Mouse (Mus musculus): ENCODE results near the gene Lypd5. TPM values are rescaled to one million over a fixed set of nuclear protein-coding genes. Genes with fewer than 3 reads are reported as not detected.

Gene Lypd5
- polyA plus RNA-seq, 1 experiment from 2014 or later: not detected

- H3K4me1 ChIP-seq: peaks cover 13% of the 10 kb centered on the region; the same call in 1 of the 2 replicates
- DNase-seq (ENCODE audit: low spot score): no peak
- no peak overlapping the region for H3K4me3 ChIP-seq
- peak overlapping the region; percentile 56 for H3K27ac ChIP-seq
- H3K9me3 ChIP-seq: no peaks in the 10 kb centered on the region
- WGBS: 68% methylated on average over 5 of the region's 5 CpGs
- H3K27me3 ChIP-seq (ENCODE audit: insufficient read depth, poor library complexity, severe bottlenecking): peaks cover 8% of the 10 kb centered on the region
- no peaks in the 10 kb centered on the region for H3K36me3 ChIP-seq
Observed at GRCm38 (mm10) chr7:24365258-24366014, 16.4 kb downstream of the Lypd5 start.

GRCm38 (mm10) chr7:24366716-24367632 is 18.0 kb downstream of the Lypd5 start:
- Histone ChIP-seq H3K36me3 (no peaks in the 10 kb centered on the region), H3K9me3 (no peaks in the 10 kb centered on the region), H3K4me1 (peaks cover 13% of the 10 kb centered on the region; the same call in 1 of the 2 replicates), H3K27me3 (ENCODE audit: insufficient read depth, poor library complexity, severe bottlenecking) (peaks cover 12% of the 10 kb centered on the region), H3K27ac (no peak overlapping the region), H3K4me3 (no peak overlapping the region)
- 76% methylated on average over 15 of the region's 15 CpGs for WGBS
- DNase-seq (ENCODE audit: low spot score): no peak

DNA sequence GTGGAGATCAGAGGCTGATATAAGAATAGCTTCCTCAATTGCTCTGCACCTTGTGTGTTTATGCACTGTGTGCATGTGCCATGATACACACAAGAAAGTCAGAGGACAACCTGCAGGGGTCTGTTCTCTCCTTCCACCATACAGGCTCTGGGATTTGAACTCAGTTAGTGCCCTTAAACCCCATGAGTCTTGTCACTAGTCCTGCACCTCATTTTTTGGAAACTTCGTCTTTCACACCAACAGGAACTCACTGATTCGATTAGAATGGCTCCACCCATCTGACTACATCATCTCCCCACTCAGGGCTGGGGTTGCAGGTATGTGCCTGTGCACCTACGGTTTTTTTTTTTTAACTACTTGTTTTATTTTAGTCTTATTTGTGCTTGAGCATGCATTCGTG is 19.2 kb downstream of the Lypd5 start:
- H3K27ac ChIP-seq: no peak overlapping the region
- H3K9me3 ChIP-seq: no peaks in the 10 kb centered on the region
- WGBS: 67% methylated on average over 4 of the region's 4 CpGs
- DNase-seq (ENCODE audit: low spot score): no peak
- H3K27me3 ChIP-seq (ENCODE audit: insufficient read depth, poor library complexity, severe bottlenecking): peaks cover 8% of the 10 kb centered on the region
- H3K4me1 ChIP-seq: peaks cover 15% of the 10 kb centered on the region; the same call in 1 of the 2 replicates
- H3K4me3 ChIP-seq: no peak overlapping the region
- H3K36me3 ChIP-seq: no peaks in the 10 kb centered on the region

DNA sequence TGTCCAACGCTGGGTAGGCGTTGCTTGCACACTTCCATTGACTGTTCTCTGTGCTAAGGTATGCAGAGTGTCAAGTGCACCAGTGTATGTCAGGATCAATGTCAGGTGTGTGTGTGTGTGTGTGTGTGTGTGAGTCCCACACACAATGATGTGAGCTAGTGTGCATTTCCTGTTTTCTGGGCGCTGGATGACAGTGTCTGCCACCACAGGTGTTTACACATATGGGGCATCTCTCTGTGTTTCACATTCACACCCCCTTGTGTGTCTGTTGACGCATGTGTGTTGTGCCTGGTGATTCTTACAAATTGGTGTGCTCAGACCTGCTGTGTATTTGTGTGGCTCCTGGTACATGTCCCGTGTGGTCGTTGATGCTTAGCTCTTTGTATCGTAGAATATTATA is 19.9 kb downstream of the Lypd5 start:
- Histone ChIP-seq H3K36me3 (no peaks in the 10 kb centered on the region), H3K4me3 (no peak overlapping the region), H3K4me1 (peaks cover 20% of the 10 kb centered on the region), H3K9me3 (no peaks in the 10 kb centered on the region), H3K27me3 (ENCODE audit: insufficient read depth, poor library complexity, severe bottlenecking) (peaks cover 8% of the 10 kb centered on the region), H3K27ac (no peak overlapping the region)
- WGBS: 86% methylated on average over 7 of the region's 7 CpGs
- no peak for DNase-seq (ENCODE audit: low spot score)

GRCm38 (mm10) chr7:24369731-24370541 is 20.9 kb downstream of the Lypd5 start, which contains the start of gene Kcnn4:
Gene Kcnn4 (plus strand): TSS chr7:24370263.
- Histone ChIP-seq H3K27ac (peak within 1 kb of the TSS; percentile 85), H3K36me3 (no peaks in the 10 kb centered on the region), H3K27me3 (ENCODE audit: insufficient read depth, poor library complexity, severe bottlenecking) (peaks cover 8% of the 10 kb centered on the region), H3K4me3 (peak within 1 kb of the TSS; percentile 42), H3K4me1 (peaks cover 20% of the 10 kb centered on the region), H3K9me3 (no peaks in the 10 kb centered on the region)
- peak; percentile 82 for DNase-seq (ENCODE audit: low spot score)
- 35% methylated on average over 23 of the region's 23 CpGs for WGBS

DNA sequence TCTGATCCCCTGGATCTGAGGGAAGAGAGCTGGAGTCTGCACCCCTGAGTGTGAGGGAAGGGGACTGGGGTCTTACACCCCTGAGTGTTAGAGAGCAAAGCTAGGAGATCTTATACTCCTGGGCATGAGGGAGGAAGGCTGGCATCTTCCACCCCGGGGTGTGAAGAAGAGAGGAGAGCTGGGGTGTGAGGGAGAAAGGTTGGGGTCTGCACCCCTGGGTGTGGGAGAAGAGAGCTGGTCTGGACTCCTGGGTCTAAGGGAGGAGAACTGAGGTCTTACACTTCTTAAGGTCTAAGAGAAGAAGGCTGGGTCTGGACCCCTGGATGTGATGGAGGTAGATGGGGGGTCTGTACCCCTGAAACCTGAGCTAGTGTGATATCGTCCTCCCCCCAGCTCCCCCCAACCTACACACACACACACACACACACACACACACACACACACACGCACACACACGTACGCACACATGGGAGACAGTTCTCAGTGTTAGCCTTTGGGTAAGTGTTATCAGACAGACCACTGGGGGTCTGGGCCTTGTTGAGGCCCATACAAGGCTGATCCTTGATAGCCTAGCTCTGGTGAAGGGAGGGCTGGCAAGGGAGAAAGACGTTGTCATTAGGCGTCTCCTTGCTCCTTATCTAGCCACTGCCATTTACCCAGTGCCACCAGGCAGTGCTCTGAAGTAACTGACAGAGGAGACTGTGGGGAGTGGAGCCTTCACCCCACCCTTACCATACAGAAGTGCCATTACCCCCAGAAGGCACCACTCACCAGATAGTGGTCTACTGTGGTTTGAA is 22.2 kb downstream of the Lypd5 start:
- Histone ChIP-seq H3K4me3 (peak overlapping the region; percentile 42), H3K36me3 (no peaks in the 10 kb centered on the region), H3K27me3 (ENCODE audit: insufficient read depth, poor library complexity, severe bottlenecking) (peaks cover 8% of the 10 kb centered on the region), H3K27ac (peak overlapping the region; percentile 85), H3K4me1 (peaks cover 16% of the 10 kb centered on the region), H3K9me3 (no peaks in the 10 kb centered on the region)
- WGBS: 51% methylated on average over 7 of the region's 7 CpGs
- peak; percentile 87 for DNase-seq (ENCODE audit: low spot score)

DNA sequence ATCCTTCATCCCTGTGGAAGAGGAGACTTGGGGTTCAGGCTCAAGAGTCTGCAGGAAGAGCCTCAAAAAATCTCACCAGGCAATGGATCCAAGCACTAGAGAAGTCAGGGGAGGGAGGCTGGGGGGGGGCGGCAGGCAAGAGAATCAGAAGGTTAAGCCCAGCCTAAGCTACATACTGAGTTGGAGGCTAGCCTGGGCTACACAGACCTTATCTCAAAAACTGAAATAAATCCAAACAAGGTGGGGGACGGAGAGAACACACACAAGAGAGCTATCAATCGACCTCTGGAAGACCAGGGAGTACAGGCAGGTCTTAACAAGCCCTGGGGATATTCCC is 22.8 kb downstream of the Lypd5 start:
- Histone ChIP-seq H3K27ac (peak overlapping the region; percentile 54), H3K4me1 (peaks cover 20% of the 10 kb centered on the region), H3K9me3 (no peaks in the 10 kb centered on the region), H3K4me3 (peak overlapping the region; percentile 29), H3K27me3 (ENCODE audit: insufficient read depth, poor library complexity, severe bottlenecking) (peaks cover 10% of the 10 kb centered on the region), H3K36me3 (no peaks in the 10 kb centered on the region)
- 71% methylated on average over 3 of the region's 3 CpGs for WGBS
- no peak for DNase-seq (ENCODE audit: low spot score)

DNA sequence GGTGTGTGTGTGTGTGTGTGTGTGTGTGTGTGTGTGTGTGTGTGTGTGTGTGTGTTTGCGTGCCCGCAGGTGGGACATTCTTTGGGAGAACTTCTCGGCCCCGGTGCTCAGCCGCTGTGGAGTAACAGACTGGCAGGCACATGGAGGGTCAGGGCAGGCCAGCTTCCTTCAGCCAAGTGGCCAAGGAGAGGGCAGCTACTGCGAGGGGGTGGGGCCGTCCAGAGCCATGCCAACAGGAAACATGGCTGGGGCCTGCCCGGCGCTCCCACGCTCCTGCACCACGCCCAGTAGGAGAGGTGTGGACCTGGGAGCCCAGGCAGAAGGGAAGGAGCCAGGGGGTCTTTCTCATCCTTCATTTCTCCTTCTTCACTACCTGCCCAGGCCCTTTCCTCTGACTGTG is 23.3 kb downstream of the Lypd5 start:
- Histone ChIP-seq H3K27me3 (ENCODE audit: insufficient read depth, poor library complexity, severe bottlenecking) (peaks cover 16% of the 10 kb centered on the region), H3K9me3 (no peaks in the 10 kb centered on the region), H3K4me3 (peak overlapping the region; percentile 29; the same call in 1 of the 2 replicates), H3K4me1 (peaks cover 25% of the 10 kb centered on the region), H3K36me3 (no peaks in the 10 kb centered on the region), H3K27ac (peak overlapping the region; percentile 54; the same call in 1 of the 2 replicates)
- no peak for DNase-seq (ENCODE audit: low spot score)
- 70% methylated on average over 9 of the region's 11 CpGs for WGBS

- WGBS: 54% methylated on average over 4 of the region's 4 CpGs
- peak overlapping the region; percentile 82; the same call in 1 of the 2 replicates for H3K27ac ChIP-seq
Observed at GRCm38 (mm10) chr7:24372786-24373185, 23.8 kb downstream of the Lypd5 start.

DNA sequence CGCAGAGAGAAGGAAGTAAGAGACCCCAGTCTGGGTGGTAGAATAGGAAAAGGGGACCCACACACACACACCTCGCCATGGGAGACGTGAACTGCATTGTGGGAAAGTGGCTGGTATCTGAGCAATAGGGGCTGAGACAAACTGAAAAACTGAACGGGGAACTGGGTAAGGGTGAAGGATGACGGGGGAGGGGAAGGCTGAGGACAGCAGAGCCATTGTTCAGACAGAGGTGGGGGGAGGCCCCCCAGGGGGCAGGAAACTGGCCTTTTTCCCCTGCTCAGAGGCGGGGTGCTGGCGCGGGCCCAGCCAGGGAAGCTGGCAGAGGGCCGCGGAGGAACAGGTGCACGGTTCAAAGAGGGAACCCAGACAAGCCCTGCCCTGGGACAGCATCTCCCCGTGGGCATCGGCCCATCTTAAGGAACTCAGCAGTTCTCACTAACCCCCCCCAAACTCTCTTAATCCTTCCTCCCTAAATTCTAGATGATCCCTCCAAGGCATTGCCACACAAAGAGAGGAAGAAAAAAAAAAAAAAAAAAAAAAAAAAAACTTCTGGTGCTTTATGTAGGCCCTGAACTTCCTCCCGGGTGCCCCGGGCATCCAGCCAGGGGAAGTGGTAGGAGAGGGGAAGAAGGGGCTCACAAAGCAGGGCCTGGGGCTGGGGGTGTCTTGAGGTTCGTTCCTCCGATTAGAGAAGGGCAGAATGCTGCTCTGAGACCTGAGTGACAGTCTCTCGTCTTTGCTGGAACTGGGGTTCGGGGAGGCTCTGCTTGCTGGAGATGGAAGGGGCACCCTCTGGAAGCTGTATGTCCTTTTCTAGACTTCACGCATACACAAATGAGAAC is 24.8 kb downstream of the Lypd5 start:
- Histone ChIP-seq H3K9me3 (no peaks in the 10 kb centered on the region), H3K36me3 (no peaks in the 10 kb centered on the region), H3K4me1 (peaks cover 29% of the 10 kb centered on the region), H3K4me3 (no peak overlapping the region), H3K27me3 (ENCODE audit: insufficient read depth, poor library complexity, severe bottlenecking) (peaks cover 30% of the 10 kb centered on the region), H3K27ac (peak overlapping the region; percentile 82)
- DNase-seq (ENCODE audit: low spot score): no peak
- 45% methylated on average over 18 of the region's 20 CpGs for WGBS

More at GRCm38 (mm10) chr7:24372786-24373185, 23.8 kb downstream of the Lypd5 start:
- no peak for DNase-seq (ENCODE audit: low spot score)
- Histone ChIP-seq H3K36me3 (no peaks in the 10 kb centered on the region), H3K4me1 (peaks cover 29% of the 10 kb centered on the region), H3K9me3 (no peaks in the 10 kb centered on the region), H3K4me3 (no peak overlapping the region), H3K27me3 (ENCODE audit: insufficient read depth, poor library complexity, severe bottlenecking) (peaks cover 20% of the 10 kb centered on the region)

DNA sequence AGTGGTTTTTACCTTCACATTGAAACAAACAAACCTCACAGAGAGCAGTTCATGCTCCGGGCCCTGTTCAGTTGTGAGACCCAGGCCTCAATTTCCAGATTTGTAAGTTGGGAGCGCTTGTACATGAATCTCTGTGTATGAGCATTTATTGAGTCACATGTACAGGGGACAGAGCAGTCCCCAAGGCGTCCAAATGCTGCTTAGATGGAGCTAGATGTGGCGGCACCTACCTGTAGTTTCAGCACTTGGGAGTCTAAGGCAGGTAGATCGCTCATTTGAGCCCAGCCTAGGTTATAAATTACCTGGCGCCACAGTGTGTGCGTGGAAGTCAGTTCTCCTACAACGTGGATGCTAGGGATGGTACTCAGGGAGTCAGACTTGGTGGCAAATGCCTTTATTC is 27.5 kb downstream of the Lypd5 start:
- H3K27me3 ChIP-seq (ENCODE audit: insufficient read depth, poor library complexity, severe bottlenecking): peaks cover 36% of the 10 kb centered on the region
- peak overlapping the region; percentile 58; the same call in 1 of the 2 replicates for H3K4me3 ChIP-seq
- peaks cover 24% of the 10 kb centered on the region for H3K4me1 ChIP-seq
- peak overlapping the region; percentile 85 for H3K27ac ChIP-seq
- no peaks in the 10 kb centered on the region for H3K36me3 ChIP-seq
- no peaks in the 10 kb centered on the region for H3K9me3 ChIP-seq
- DNase-seq (ENCODE audit: low spot score): no peak
- WGBS: 81% methylated on average over 8 of the region's 8 CpGs

Measured in heart, embryonic 10.5 days (tissue).